In genomic region chr11:64079727-64080081, GRCm38 (mm10) we compare ENCODE assay signal across 7 mouse cellular contexts. TPM values are rescaled to one million over a fixed set of nuclear protein-coding genes. Genes with fewer than 3 reads are reported as not detected.
DNase-seq lines count a peak whose midpoint lies in the region; ATAC-seq and TF ChIP-seq lines count a peak whose summit lies in the region.

No protein-coding gene starts in this region.

- peak overlapping the region; percentile 67 for H3K4me2 ChIP-seq in neural tube, embryonic 11.5 days (ENCODE audit: low read depth)
- peak overlapping the region; percentile 61 for H3K4me2 ChIP-seq in limb, embryonic 14.5 days (replicated peaks; ENCODE audit: low read depth, low read length, severe bottlenecking)
- H3K4me2 ChIP-seq in stomach, embryonic 14.5 days (replicated peaks; ENCODE audit: low read depth, low read length) = peak overlapping the region; percentile 67

- 0 out of 2 replicates have a peak, but pooled peaks have one; percentile 27 for ATAC-seq in neural tube, embryonic 11.5 days (ENCODE audit: insufficient read depth, low FRiP score, low TSS enrichment)
- peak; percentile 84 for ATAC-seq in erythroblast, adult 5-6 weeks (replicated peaks; ENCODE audit: low FRiP score, poor library complexity, severe bottlenecking)
- ATAC-seq in limb, embryonic 14.5 days (ENCODE audit: low FRiP score, low read depth) = peak; percentile 41; the same call in 1 of the 2 replicates
- ATAC-seq in stomach, embryonic 14.5 days (ENCODE audit: insufficient number of reproducible peaks, insufficient read depth, low FRiP score, low read depth) = peak; percentile 46; the same call in 1 of the 2 replicates

- H3K4me3 ChIP-seq in neural tube, embryonic 11.5 days (ENCODE audit: low read depth, low read length) = peak overlapping the region; percentile 64
- H3K4me3 ChIP-seq in limb, embryonic 14.5 days (replicated peaks; ENCODE audit: low read length) = peak overlapping the region; percentile 69
- H3K4me3 ChIP-seq in stomach, embryonic 14.5 days (ENCODE audit: low read depth, low read length) = peak overlapping the region; percentile 85

- H3K4me1 ChIP-seq in neural tube, embryonic 11.5 days (ENCODE audit: control insufficient read depth, insufficient read depth, low read length) = peaks cover 12% of the 10 kb centered on the region
- H3K4me1 ChIP-seq in limb, embryonic 14.5 days (ENCODE audit: control insufficient read depth, insufficient read depth, low read length) = peaks cover 12% of the 10 kb centered on the region
- H3K4me1 ChIP-seq in stomach, embryonic 14.5 days (ENCODE audit: control insufficient read depth, insufficient read depth, low read length) = 0 out of 2 replicates have a peak, but pooled peaks cover 10% of the 10 kb centered on the region

- DNase-seq in neural tube, embryonic 11.5 days (ENCODE audit: low spot score) = no peak
- no peak for DNase-seq in neural tube, embryonic 10.5 days (ENCODE audit: extremely low spot score, low spot score)
- no peak for DNase-seq in limb, embryonic 14.5 days (ENCODE audit: low spot score)
- DNase-seq in cerebellum, postnatal 10 days = no peak
- no peak for DNase-seq in cerebellum, adult 8-10 months

- no peaks in the 10 kb centered on the region for H3K27me3 ChIP-seq in neural tube, embryonic 11.5 days (ENCODE audit: control insufficient read depth, insufficient read depth, low read length)
- H3K27me3 ChIP-seq in limb, embryonic 14.5 days (ENCODE audit: control insufficient read depth, insufficient read depth, low read length) = no peaks in the 10 kb centered on the region
- H3K27me3 ChIP-seq in stomach, embryonic 14.5 days (ENCODE audit: control insufficient read depth, insufficient read depth, low read length) = no peaks in the 10 kb centered on the region

- H3K9ac ChIP-seq in neural tube, embryonic 11.5 days (ENCODE audit: low read length) = peak overlapping the region; percentile 74
- peak overlapping the region; percentile 88 for H3K9ac ChIP-seq in limb, embryonic 14.5 days (ENCODE audit: low read depth, low read length, severe bottlenecking)
- peak overlapping the region; percentile 80 for H3K9ac ChIP-seq in stomach, embryonic 14.5 days (replicated peaks; ENCODE audit: low read depth, low read length)

- 1% methylated on average over 8 of the region's 8 CpGs for WGBS in neural tube, embryonic 11.5 days
- under 1% methylated on average over 8 of the region's 8 CpGs for WGBS in limb, embryonic 14.5 days
- 0% methylated on average over 8 of the region's 8 CpGs for WGBS in stomach, embryonic 14.5 days

- no peaks in the 10 kb centered on the region for H3K9me3 ChIP-seq in neural tube, embryonic 11.5 days (ENCODE audit: control insufficient read depth, low read length)
- no peaks in the 10 kb centered on the region for H3K9me3 ChIP-seq in limb, embryonic 14.5 days (ENCODE audit: control insufficient read depth, low read length)
- no peaks in the 10 kb centered on the region for H3K9me3 ChIP-seq in stomach, embryonic 14.5 days (ENCODE audit: control insufficient read depth, low read depth, low read length)

- TF ChIP-seq POLR2A in limb, embryonic 14.5 days (IDR thresholded peaks at IDR 0.05; ENCODE audit: borderline replicate concordance, extremely low read depth, insufficient read depth, insufficient read length) = no peak

- H3K27ac ChIP-seq in neural tube, embryonic 11.5 days (ENCODE audit: low read depth, low read length) = no peak overlapping the region
- peak overlapping the region; percentile 90 for H3K27ac ChIP-seq in limb, embryonic 14.5 days (replicated peaks; ENCODE audit: low read depth, low read length)
- peak overlapping the region; percentile 92 for H3K27ac ChIP-seq in stomach, embryonic 14.5 days (ENCODE audit: low read length)

- H3K36me3 ChIP-seq in neural tube, embryonic 11.5 days (ENCODE audit: control insufficient read depth, insufficient read depth, low read length) = no peaks in the 10 kb centered on the region
- H3K36me3 ChIP-seq in limb, embryonic 14.5 days (ENCODE audit: control insufficient read depth, insufficient read depth, low read length) = peaks cover 7% of the 10 kb centered on the region
- no peaks in the 10 kb centered on the region for H3K36me3 ChIP-seq in stomach, embryonic 14.5 days (ENCODE audit: control insufficient read depth, insufficient read depth, low read length)

RNA-seq across cellular contexts. Expression of gene Cox10, which starts 0.4 kb away (rescaled TPM):
- 25.9 and 29.4 TPM in 2 replicates for polyA plus RNA-seq in neural tube, embryonic 11.5 days (2014; fragmentation: Nextera tagmentation; extraction: Ambion mirVana)
- total RNA-seq in erythroblast, adult 5-6 weeks (2015; ENCODE audit: low replicate concordance) = 2.7 and 3.1 TPM in 2 replicates
- total RNA-seq in erythroblast, adult 5-6 weeks (2017; ENCODE audit: low replicate concordance) = 1.7 and 4.2 TPM in 2 replicates
- 13.3 and 14.4 TPM in 2 replicates for polyA plus RNA-seq in limb, embryonic 14.5 days (2012; rRNA removed)
- polyA plus RNA-seq in limb, embryonic 14.5 days (2014; fragmentation: Nextera tagmentation; extraction: Ambion mirVana) = 20.6 and 25.5 TPM in 2 replicates
- 25.1 and 26.8 TPM in 2 replicates for polyA plus RNA-seq in stomach, embryonic 14.5 days (2014; fragmentation: Nextera tagmentation; extraction: Ambion mirVana)

Comparison
In these comparisons a context has a peak if more than half of its experiments do, and no peak if none do; other contexts are left out.
1. ATAC-seq: peak in every context shown above with its lines; median percentile 84 in erythroblast, adult 5-6 weeks; 46 in stomach, embryonic 14.5 days; 41 in limb, embryonic 14.5 days; 27 in neural tube, embryonic 11.5 days.